In genomic region chr12:79880346-79880745, GRCm38 (mm10) we compare ENCODE assay signal across 8 mouse cellular contexts.
DNase-seq lines count a peak whose midpoint lies in the region; ATAC-seq and TF ChIP-seq lines count a peak whose summit lies in the region.
"Had no signal": no experiment of that assay in that cellular context is flagged by ENCODE, and none has a peak within 500 bp of the region (broad histone marks: within the 10 kb centered on the region; RNA-seq: fewer than 3 reads in every experiment).

No protein-coding gene starts in this region.

- no peak overlapping the region for H3K9ac ChIP-seq in lung, embryonic 15.5 days
- H3K9ac ChIP-seq in forebrain, embryonic 11.5 days (ENCODE audit: low read length) = peak overlapping the region; percentile 29; the same call in 1 of the 2 replicates
- H3K9ac ChIP-seq in intestine, embryonic 14.5 days (ENCODE audit: low read length) = no peak overlapping the region

- no peak for TF ChIP-seq POLR2A in small intestine, adult 2 months (IDR thresholded peaks at IDR 0.05; ENCODE audit: low read depth, low read length)

- H3K36me3 ChIP-seq in lung, embryonic 15.5 days = no peaks in the 10 kb centered on the region
- no peaks in the 10 kb centered on the region for H3K36me3 ChIP-seq in forebrain, embryonic 11.5 days (ENCODE audit: control insufficient read depth, insufficient read depth, low read length)
- no peaks in the 10 kb centered on the region for H3K36me3 ChIP-seq in intestine, embryonic 14.5 days (ENCODE audit: control insufficient read depth, insufficient read depth, low read length)
- H3K36me3 ChIP-seq in small intestine, adult 2 months (ENCODE audit: control insufficient read depth, insufficient read depth, low read length) = no peaks in the 10 kb centered on the region

- DNase-seq in lung, postnatal 36 days = no peak
- no peak for DNase-seq in forebrain, embryonic 11.5 days (ENCODE audit: low spot score)
- DNase-seq in intestine, embryonic 14.5 days (ENCODE audit: low spot score) = peak; percentile 48
- no peak for DNase-seq in thymus, postnatal 10 days (ENCODE audit: low spot score in 2 of 2)
- DNase-seq in adrenal gland, adult (ENCODE audit: inconsistent age in 2 of 2, low spot score in 1 of 2) = no peak
- DNase-seq: thymus, postnatal 36 days had no signal

- TF ChIP-seq CTCF in small intestine, adult 2 months (IDR thresholded peaks at IDR 0.05; ENCODE audit: extremely low read depth, insufficient read length, insufficient replicate concordance, low read depth, low read length) = no peak

- WGBS in lung, embryonic 15.5 days = 40% methylated on average over 4 of the region's 4 CpGs
- 53% methylated on average over 4 of the region's 4 CpGs for WGBS in forebrain, embryonic 11.5 days
- 62% methylated on average over 4 of the region's 4 CpGs for WGBS in intestine, embryonic 14.5 days
- WGBS in small intestine, adult 2 months = 91% methylated on average over 4 of the region's 4 CpGs

- ATAC-seq in lung, embryonic 15.5 days (ENCODE audit: borderline replicate concordance, extremely low read depth, low FRiP score, low TSS enrichment) = peak; percentile 7; the same call in 1 of the 2 replicates
- no peak for ATAC-seq in forebrain, embryonic 11.5 days (replicated peaks; ENCODE audit: low FRiP score)
- no peak for ATAC-seq in intestine, embryonic 14.5 days (replicated peaks; ENCODE audit: low FRiP score, low TSS enrichment, low read depth)

- peaks cover 46% of the 10 kb centered on the region for H3K4me1 ChIP-seq in lung, embryonic 15.5 days
- H3K4me1 ChIP-seq in forebrain, embryonic 11.5 days (replicated peaks; ENCODE audit: control insufficient read depth, insufficient read depth, low read length) = peaks cover 21% of the 10 kb centered on the region
- peaks cover 29% of the 10 kb centered on the region for H3K4me1 ChIP-seq in intestine, embryonic 14.5 days (replicated peaks; ENCODE audit: control insufficient read depth, insufficient read depth, low read length)
- no peaks in the 10 kb centered on the region for H3K4me1 ChIP-seq in small intestine, adult 2 months (ENCODE audit: control insufficient read depth, insufficient read depth, insufficient read length, low read length)

- peak overlapping the region; percentile 38; the same call in 1 of the 2 replicates for H3K4me2 ChIP-seq in lung, embryonic 15.5 days
- no peak overlapping the region for H3K4me2 ChIP-seq in forebrain, embryonic 11.5 days (ENCODE audit: low read depth, low read length, severe bottlenecking)
- H3K4me2 ChIP-seq in intestine, embryonic 14.5 days (ENCODE audit: low read length) = no peak overlapping the region

- peak overlapping the region; percentile 82 for H3K27ac ChIP-seq in lung, embryonic 15.5 days
- peak overlapping the region; percentile 87 for H3K27ac ChIP-seq in forebrain, embryonic 11.5 days (ENCODE audit: low read depth, low read length)
- H3K27ac ChIP-seq in intestine, embryonic 14.5 days (ENCODE audit: low read depth) = peak overlapping the region; percentile 76
- peak overlapping the region; percentile 5; the same call in 1 of the 2 replicates for H3K27ac ChIP-seq in small intestine, adult 2 months (ENCODE audit: insufficient read depth, low read depth, low read length)

- H3K9me3 ChIP-seq in lung, embryonic 15.5 days = no peaks in the 10 kb centered on the region
- H3K9me3 ChIP-seq in forebrain, embryonic 11.5 days (ENCODE audit: control insufficient read depth, low read length) = no peaks in the 10 kb centered on the region
- H3K9me3 ChIP-seq in intestine, embryonic 14.5 days (ENCODE audit: control insufficient read depth, low read length) = 0 out of 2 replicates have a peak, but pooled peaks cover 2% of the 10 kb centered on the region

- no peaks in the 10 kb centered on the region for H3K27me3 ChIP-seq in lung, embryonic 15.5 days
- no peaks in the 10 kb centered on the region for H3K27me3 ChIP-seq in forebrain, embryonic 11.5 days (ENCODE audit: control insufficient read depth, insufficient read depth, low read length)
- H3K27me3 ChIP-seq in intestine, embryonic 14.5 days (replicated peaks; ENCODE audit: control insufficient read depth, insufficient read depth, low read length) = no peaks in the 10 kb centered on the region
- H3K27me3 ChIP-seq in small intestine, adult 2 months (ENCODE audit: control insufficient read depth, insufficient read depth, low read length) = no peaks in the 10 kb centered on the region

- no peak overlapping the region for H3K4me3 ChIP-seq in lung, embryonic 15.5 days
- no peak overlapping the region for H3K4me3 ChIP-seq in forebrain, embryonic 11.5 days (ENCODE audit: low read depth, low read length)
- no peak overlapping the region for H3K4me3 ChIP-seq in intestine, embryonic 14.5 days (ENCODE audit: low read depth, low read length)
- H3K4me3 ChIP-seq in small intestine, adult 2 months (ENCODE audit: low read depth, low read length) = no peak overlapping the region

Comparison
In these comparisons a context has a peak if more than half of its experiments do, and no peak if none do; other contexts are left out.
1. H3K27ac ChIP-seq: peak in every context shown above with its lines; median percentile 87 in forebrain, embryonic 11.5 days; 82 in lung, embryonic 15.5 days; 76 in intestine, embryonic 14.5 days; 5 in small intestine, adult 2 months.